ENCODE assay signal across 8 mouse cellular contexts in genomic region chr1:78537494-78538010, GRCm38 (mm10). TPM values are rescaled to one million over a fixed set of nuclear protein-coding genes. Genes with fewer than 3 reads are reported as not detected.
DNase-seq lines count a peak whose midpoint lies in the region; ATAC-seq and TF ChIP-seq lines count a peak whose summit lies in the region.

No protein-coding gene starts in this region.

- H3K4me1 ChIP-seq in bone marrow macrophage, adult 2 months (ENCODE audit: control insufficient read depth, insufficient read depth, low read length): peaks cover 5% of the 10 kb centered on the region; the same call in 1 of the 2 replicates
- H3K4me1 ChIP-seq in embryonic fibroblast, embryonic 13.5 days (ENCODE audit: control insufficient read depth, insufficient read depth, low read length): peaks cover 7% of the 10 kb centered on the region
- peaks cover 12% of the 10 kb centered on the region for H3K4me1 ChIP-seq in heart, embryonic 12.5 days (replicated peaks)
- H3K4me1 ChIP-seq in kidney, embryonic 16.5 days (ENCODE audit: insufficient read depth, low read length): 0 out of 2 replicates have a peak, but pooled peaks cover 2% of the 10 kb centered on the region
- no peaks in the 10 kb centered on the region for H3K4me1 ChIP-seq in midbrain, postnatal 0 days (ENCODE audit: insufficient read depth, low read length)

- no peak for TF ChIP-seq POLR2A in bone marrow macrophage, adult 2 months (IDR thresholded peaks at IDR 0.05; ENCODE audit: borderline replicate concordance, low read depth, low read length)
- no peak for TF ChIP-seq POLR2A in embryonic fibroblast, embryonic 13.5 days (IDR thresholded peaks at IDR 0.05; ENCODE audit: low read depth, low read length)

- DNase-seq in B cell, adult 2 months: peak; percentile 85 to 89
- DNase-seq in liver: peak; percentile 40
- DNase-seq in midbrain, postnatal 0 days (ENCODE audit: low spot score): peak; percentile 77
- DNase-seq in splenic B cell, adult 2 months (ENCODE audit: low read depth, low spot score): peak; percentile 95

- peak overlapping the region; percentile 47 for H3K9ac ChIP-seq in heart, embryonic 12.5 days
- H3K9ac ChIP-seq in kidney, embryonic 16.5 days (replicated peaks; ENCODE audit: low read length): peak overlapping the region; percentile 49; the same call in 1 of the 2 replicates
- peak overlapping the region; percentile 9; the same call in 1 of the 2 replicates for H3K9ac ChIP-seq in midbrain, postnatal 0 days (replicated peaks; ENCODE audit: low read length, poor library complexity, severe bottlenecking)

- H3K27me3 ChIP-seq in heart, embryonic 12.5 days (replicated peaks): no peaks in the 10 kb centered on the region
- no peaks in the 10 kb centered on the region for H3K27me3 ChIP-seq in kidney, embryonic 16.5 days (ENCODE audit: insufficient read depth, low read length)
- no peaks in the 10 kb centered on the region for H3K27me3 ChIP-seq in midbrain, postnatal 0 days (ENCODE audit: insufficient read depth, low read length)
- no peaks in the 10 kb centered on the region for H3K27me3 ChIP-seq in splenic B cell, adult 2 months (ENCODE audit: control insufficient read depth, insufficient read depth, low read length, poor library complexity, severe bottlenecking)

- no peaks in the 10 kb centered on the region for H3K36me3 ChIP-seq in heart, embryonic 12.5 days
- no peaks in the 10 kb centered on the region for H3K36me3 ChIP-seq in kidney, embryonic 16.5 days (ENCODE audit: insufficient read depth, low read length)
- H3K36me3 ChIP-seq in midbrain, postnatal 0 days (ENCODE audit: insufficient read depth, low read length): no peaks in the 10 kb centered on the region
- H3K36me3 ChIP-seq in splenic B cell, adult 2 months (ENCODE audit: control insufficient read depth, insufficient read depth, low read length, poor library complexity, severe bottlenecking): no peaks in the 10 kb centered on the region

- no peak for TF ChIP-seq CTCF in bone marrow macrophage, adult 2 months (IDR thresholded peaks at IDR 0.05; ENCODE audit: low read depth, low read length)
- no peak for TF ChIP-seq CTCF in embryonic fibroblast, embryonic 13.5 days (IDR thresholded peaks at IDR 0.05; ENCODE audit: borderline replicate concordance, insufficient read depth, low read length)
- TF ChIP-seq CTCF in midbrain, postnatal 0 days (IDR thresholded peaks at IDR 0.05): no peak

- ATAC-seq in heart, embryonic 12.5 days (ENCODE audit: insufficient number of reproducible peaks, low FRiP score): peak; percentile 59
- ATAC-seq in kidney, embryonic 16.5 days (ENCODE audit: low FRiP score, low TSS enrichment): peak; percentile 82
- peak; percentile 94 for ATAC-seq in midbrain, postnatal 0 days (ENCODE audit: low FRiP score)

- 34% methylated on average over 16 of the region's 16 CpGs for WGBS in heart, embryonic 12.5 days
- 39% methylated on average over 16 of the region's 16 CpGs for WGBS in kidney, embryonic 16.5 days
- 10% methylated on average over 16 of the region's 16 CpGs for WGBS in midbrain, postnatal 0 days

- H3K9me3 ChIP-seq in heart, embryonic 12.5 days (replicated peaks): no peaks in the 10 kb centered on the region
- H3K9me3 ChIP-seq in kidney, embryonic 16.5 days (ENCODE audit: low read length): no peaks in the 10 kb centered on the region
- no peaks in the 10 kb centered on the region for H3K9me3 ChIP-seq in midbrain, postnatal 0 days (ENCODE audit: low read length)

- H3K27ac ChIP-seq in bone marrow macrophage, adult 2 months (ENCODE audit: insufficient read depth, low read depth, low read length): peak overlapping the region; percentile 37
- H3K27ac ChIP-seq in embryonic fibroblast, embryonic 13.5 days (ENCODE audit: insufficient read depth, low read length): peak overlapping the region; percentile 32
- H3K27ac ChIP-seq in heart, embryonic 12.5 days (ENCODE audit: poor library complexity, severe bottlenecking): no peak overlapping the region
- no peak overlapping the region for H3K27ac ChIP-seq in kidney, embryonic 16.5 days (ENCODE audit: low read length)
- peak overlapping the region; percentile 13 for H3K27ac ChIP-seq in midbrain, postnatal 0 days (ENCODE audit: low read depth, low read length)

- H3K4me3 ChIP-seq in bone marrow macrophage, adult 2 months (ENCODE audit: insufficient read depth, low read length): peak overlapping the region; percentile 53
- H3K4me3 ChIP-seq in embryonic fibroblast, embryonic 13.5 days (ENCODE audit: insufficient read depth, low read length): no peak overlapping the region
- H3K4me3 ChIP-seq in heart, embryonic 12.5 days: peak overlapping the region; percentile 39
- H3K4me3 ChIP-seq in kidney, embryonic 16.5 days (ENCODE audit: low read length): peak overlapping the region; percentile 31
- peak overlapping the region; percentile 34 for H3K4me3 ChIP-seq in midbrain, postnatal 0 days (ENCODE audit: low read depth, low read length)

- H3K4me2 ChIP-seq in heart, embryonic 12.5 days: peak overlapping the region; percentile 73
- peak overlapping the region; percentile 56 for H3K4me2 ChIP-seq in kidney, embryonic 16.5 days (replicated peaks; ENCODE audit: low read depth, low read length)
- peak overlapping the region; percentile 66 for H3K4me2 ChIP-seq in midbrain, postnatal 0 days (ENCODE audit: low read depth, low read length, poor library complexity, severe bottlenecking)

RNA-seq across cellular contexts. Expression of gene BC035947, which starts 25.6 kb away (rescaled TPM):
- not detected in 2 replicates for polyA plus RNA-seq in bone marrow macrophage, adult 2 months (2012; ENCODE audit: insufficient read depth, insufficient read length, missing spikeins)
- polyA plus RNA-seq in embryonic fibroblast, embryonic 13.5 days (2011; ENCODE audit: insufficient read length, low read depth, missing spikeins): not detected in 2 replicates
- 0.10 TPM in 1 of 2 replicates, not detected in the other for polyA plus RNA-seq in heart, embryonic 12.5 days (2016; fragmentation: Nextera tagmentation; extraction: Ambion mirVana)
- polyA plus RNA-seq in kidney, embryonic 16.5 days (2015; fragmentation: Nextera tagmentation; extraction: Ambion mirVana): 1.5 and 1.8 TPM in 2 replicates
- total RNA-seq in midbrain, postnatal 0 days (2014; rRNA removed): 1.3 and 3.0 TPM in 2 replicates
- polyA plus RNA-seq in midbrain, postnatal 0 days (2015; fragmentation: Nextera tagmentation; extraction: Ambion mirVana): 1.2 and 1.4 TPM in 2 replicates

RNA-seq across cellular contexts. Expression of gene Mogat1, which starts 26.8 kb away (rescaled TPM):
- not detected in 2 replicates for polyA plus RNA-seq in bone marrow macrophage, adult 2 months (2012; ENCODE audit: insufficient read depth, insufficient read length, missing spikeins)
- polyA plus RNA-seq in embryonic fibroblast, embryonic 13.5 days (2011; ENCODE audit: insufficient read length, low read depth, missing spikeins): not detected in 2 replicates
- polyA plus RNA-seq in heart, embryonic 12.5 days (2016; fragmentation: Nextera tagmentation; extraction: Ambion mirVana): not detected in 2 replicates
- polyA plus RNA-seq in kidney, embryonic 16.5 days (2015; fragmentation: Nextera tagmentation; extraction: Ambion mirVana): 0.39 and 0.46 TPM in 2 replicates
- 0.22 TPM in 1 of 2 replicates, not detected in the other for total RNA-seq in midbrain, postnatal 0 days (2014; rRNA removed)
- polyA plus RNA-seq in midbrain, postnatal 0 days (2015; fragmentation: Nextera tagmentation; extraction: Ambion mirVana): 0.50 and 1.3 TPM in 2 replicates

RNA-seq across cellular contexts. Expression of gene Farsb, which starts 48.9 kb away (rescaled TPM):
- polyA plus RNA-seq in bone marrow macrophage, adult 2 months (2012; ENCODE audit: insufficient read depth, insufficient read length, missing spikeins): 35.7 and 40.1 TPM in 2 replicates
- polyA plus RNA-seq in embryonic fibroblast, embryonic 13.5 days (2011; ENCODE audit: insufficient read length, low read depth, missing spikeins): 108 and 125 TPM in 2 replicates
- polyA plus RNA-seq in heart, embryonic 12.5 days (2016; fragmentation: Nextera tagmentation; extraction: Ambion mirVana): 100 and 105 TPM in 2 replicates
- 133 and 136 TPM in 2 replicates for polyA plus RNA-seq in kidney, embryonic 16.5 days (2015; fragmentation: Nextera tagmentation; extraction: Ambion mirVana)
- total RNA-seq in midbrain, postnatal 0 days (2014; rRNA removed): 85.9 and 90.0 TPM in 2 replicates
- polyA plus RNA-seq in midbrain, postnatal 0 days (2015; fragmentation: Nextera tagmentation; extraction: Ambion mirVana): 134 and 138 TPM in 2 replicates

Comparison
In these comparisons a context has a peak if more than half of its experiments do, and no peak if none do; other contexts are left out.
1. DNase-seq: peak in every context shown above with its lines; median percentile 95 in splenic B cell, adult 2 months; 87 in B cell, adult 2 months; 77 in midbrain, postnatal 0 days; 40 in liver.
2. H3K27ac ChIP-seq: peak in bone marrow macrophage, adult 2 months (single experiment), embryonic fibroblast, embryonic 13.5 days (single experiment) and midbrain, postnatal 0 days (single experiment); none in heart, embryonic 12.5 days (single experiment) and kidney, embryonic 16.5 days (single experiment).
3. Peak in every context shown above with its lines, with median percentiles within 50 percentile points of each other: ATAC-seq, H3K4me2 ChIP-seq and H3K9ac ChIP-seq.